Mouse (Mus musculus) MEL (cell line): ENCODE data around the gene Olfr1212. TPM values are rescaled to one million over a fixed set of nuclear protein-coding genes. Genes with fewer than 3 reads are reported as not detected.

Source experiments
- DNase-seq: peaks from one replicate; pipeline ENCODE4 v3.0.0; 2011; ENCODE audit warnings: low read depth, low spot score
- H3K27ac ChIP-seq: 2 replicates; pipeline ENCODE4 v1.5.1; 2012; ENCODE audit warnings: low read depth, mild to moderate bottlenecking, control low read depth, low read length, moderate library complexity; ENCODE audit not compliant: control insufficient read depth
- H3K27me3 ChIP-seq, 2 experiments: fragments of 150-350 bp in 1 of 2; sonication (generic) in 1 of 2; 2 replicates each; pipeline ENCODE4 v1.6.1; 2012; ENCODE audit warnings: low read length in 2 of 2, mild to moderate bottlenecking in 2 of 2, improper control_type of control experiment in 1 of 2, moderate library complexity in 1 of 2; ENCODE audit not compliant: insufficient read depth in 2 of 2, control insufficient read depth in 1 of 2
- H3K36me3 ChIP-seq, 2 experiments: 2 replicates each; pipeline ENCODE4 v1.6.1; 2012 to 2014; ENCODE audit warnings: low read length in 2 of 2, improper control_type of control experiment in 1 of 2, inconsistent platforms in 1 of 2, mild to moderate bottlenecking in 1 of 2; ENCODE audit not compliant: insufficient read depth in 2 of 2, control insufficient read depth in 1 of 2
- H3K4me1 ChIP-seq, 2 experiments: fragments of 150-350 bp in 1 of 2; sonication (generic) in 1 of 2; 2 replicates each; pipeline ENCODE4 v1.6.1; 2012; ENCODE audit warnings: low read length in 2 of 2, improper control_type of control experiment in 1 of 2, mild to moderate bottlenecking in 1 of 2; ENCODE audit not compliant: insufficient read depth in 2 of 2, control insufficient read depth in 1 of 2
- H3K4me3 ChIP-seq, 2 experiments: fragments of 150-350 bp in 1 of 2; sonication (generic) in 1 of 2; 2 replicates each; pipeline ENCODE4 v1.5.1; 2012; ENCODE audit warnings: low read depth in 2 of 2, low read length in 2 of 2, mild to moderate bottlenecking in 2 of 2, moderate library complexity in 2 of 2, control low read depth in 1 of 2, improper control_type of control experiment in 1 of 2; ENCODE audit not compliant: control insufficient read depth in 1 of 2, insufficient read depth in 1 of 2
- H3K79me2 ChIP-seq: 2 replicates; pipeline ENCODE4 v1.6.1; 2012; ENCODE audit warnings: mild to moderate bottlenecking, low read length, moderate library complexity; ENCODE audit not compliant: control insufficient read depth, poor library complexity, insufficient read depth
- H3K9ac ChIP-seq: 2 replicates; pipeline ENCODE4 v1.6.1; 2012; ENCODE audit warnings: low read depth, mild to moderate bottlenecking, control low read depth, low read length, moderate library complexity; ENCODE audit not compliant: control insufficient read depth, poor library complexity, severe bottlenecking
- H3K9me3 ChIP-seq: fragments of 150-350 bp; sonication (generic); replicated peaks from 2 replicates; pipeline ENCODE4 v1.6.1; 2012; ENCODE audit warnings: mild to moderate bottlenecking, low read length, improper control_type of control experiment, moderate library complexity; ENCODE audit not compliant: insufficient read depth
- BHLHE40 ChIP-seq: IDR thresholded peaks from 2 replicates; pipeline ENCODE4 v1.6.1; 2012; ENCODE audit warnings: low read depth, mild to moderate bottlenecking, inconsistent platforms, low read length, improper control_type of control experiment, borderline replicate concordance
- CHD1 ChIP-seq: IDR thresholded peaks from 2 replicates; pipeline ENCODE4 v1.6.1; 2012; ENCODE audit warnings: low read depth, mild to moderate bottlenecking, inconsistent platforms, low read length, improper control_type of control experiment
- CHD2 ChIP-seq: IDR thresholded peaks from 2 replicates; pipeline ENCODE4 v1.6.1; 2011; ENCODE audit warnings: low read length, improper control_type of control experiment
- CTCF ChIP-seq, 3 experiments: IDR thresholded peaks in 2 of 3; conservative IDR thresholded peaks in 1 of 3; 2 replicates each; pipeline ENCODE4 v1.5.1; 2011 to 2012; ENCODE audit warnings: low read length in 3 of 3, low read depth in 2 of 3, mild to moderate bottlenecking in 2 of 3, improper control_type of control experiment in 1 of 3, inconsistent platforms in 1 of 3, mixed read lengths in 1 of 3, moderate library complexity in 1 of 3; ENCODE audit not compliant: control insufficient read depth in 1 of 3, insufficient read depth in 1 of 3, poor library complexity in 1 of 3, severe bottlenecking in 1 of 3
- E2F4 ChIP-seq: IDR thresholded peaks from 2 replicates; pipeline ENCODE4 v1.6.1; 2011; ENCODE audit warnings: low read depth, low read length, improper control_type of control experiment, borderline replicate concordance
- EP300 ChIP-seq, 2 experiments: IDR thresholded peaks; 2 replicates each; pipeline ENCODE4 v1.6.1; 2011; ENCODE audit warnings: improper control_type of control experiment in 2 of 2, low read length in 2 of 2, low read depth in 1 of 2, mild to moderate bottlenecking in 1 of 2
- GABPA ChIP-seq: IDR thresholded peaks from 2 replicates; pipeline ENCODE4 v1.6.1; 2012; ENCODE audit warnings: low read depth, mild to moderate bottlenecking, inconsistent platforms, low read length, improper control_type of control experiment, moderate library complexity
- GATA1 ChIP-seq: IDR thresholded peaks from 2 replicates; pipeline ENCODE4 v1.6.1; 2011; ENCODE audit warnings: low read depth, low read length, improper control_type of control experiment
- KAT2A ChIP-seq: conservative IDR thresholded peaks from 2 replicates; pipeline ENCODE4 v1.6.1; 2012; ENCODE audit warnings: low read depth, low read length, improper control_type of control experiment, inconsistent platforms
- MAX ChIP-seq: IDR thresholded peaks from 2 replicates; pipeline ENCODE4 v1.6.1; 2011; ENCODE audit warnings: low read length, improper control_type of control experiment
- MYB ChIP-seq: IDR thresholded peaks from 2 replicates; pipeline ENCODE4 v1.6.1; 2011; ENCODE audit warnings: mild to moderate bottlenecking, low read depth, low read length, improper control_type of control experiment
- NELFE ChIP-seq: IDR thresholded peaks from 2 replicates; pipeline ENCODE4 v1.6.1; 2011; ENCODE audit warnings: low read depth, low read length, improper control_type of control experiment
- POLR2A ChIP-seq, 2 experiments: IDR thresholded peaks; 2 replicates each; pipeline ENCODE4 v1.6.1; 2011 to 2012; ENCODE audit warnings: low read length in 2 of 2, mild to moderate bottlenecking in 2 of 2, control low read depth in 1 of 2, improper control_type of control experiment in 1 of 2, low read depth in 1 of 2, moderate library complexity in 1 of 2; ENCODE audit not compliant: control insufficient read depth in 1 of 2, insufficient read depth in 1 of 2, poor library complexity in 1 of 2
- POLR2AphosphoS2 ChIP-seq: IDR thresholded peaks from 2 replicates; pipeline ENCODE4 v1.6.1; 2011; ENCODE audit warnings: low read length, improper control_type of control experiment
- POLR2AphosphoS5 ChIP-seq: IDR thresholded peaks from 2 replicates; pipeline ENCODE4 v1.6.1; 2012; ENCODE audit warnings: low read depth, borderline replicate concordance, mild to moderate bottlenecking, inconsistent platforms, low read length, moderate library complexity, mixed read lengths
- RAD21 ChIP-seq: IDR thresholded peaks from 2 replicates; pipeline ENCODE4 v1.6.1; 2011; ENCODE audit warnings: mild to moderate bottlenecking, low read depth, low read length, improper control_type of control experiment
- RCOR1 ChIP-seq: IDR thresholded peaks from 2 replicates; pipeline ENCODE4 v1.6.1; 2012; ENCODE audit warnings: low read depth, mild to moderate bottlenecking, inconsistent platforms, low read length, improper control_type of control experiment
- SIN3A ChIP-seq: IDR thresholded peaks from 2 replicates; pipeline ENCODE4 v1.6.1; 2012; ENCODE audit warnings: low read length, improper control_type of control experiment, inconsistent platforms
- SMC3 ChIP-seq: IDR thresholded peaks from 2 replicates; pipeline ENCODE4 v1.6.1; 2011; ENCODE audit warnings: low read depth, low read length, improper control_type of control experiment
- TBP ChIP-seq: IDR thresholded peaks from 2 replicates; pipeline ENCODE4 v1.8.0; 2011; ENCODE audit warnings: low read depth, low read length, improper control_type of control experiment
- TCF12 ChIP-seq: IDR thresholded peaks from 2 replicates; pipeline ENCODE4 v1.6.1; 2014; ENCODE audit warnings: low read depth, mild to moderate bottlenecking, inconsistent platforms, low read length, improper control_type of control experiment, moderate library complexity
- UBTF ChIP-seq: IDR thresholded peaks from 2 replicates; pipeline ENCODE4 v1.6.1; 2012; ENCODE audit warnings: low read depth, mild to moderate bottlenecking, inconsistent platforms, low read length, improper control_type of control experiment, moderate library complexity, borderline replicate concordance; ENCODE audit not compliant: insufficient read depth
- USF2 ChIP-seq, 2 experiments: IDR thresholded peaks; 2 replicates each; pipeline ENCODE4 v1.6.1; 2011 to 2012; ENCODE audit warnings: improper control_type of control experiment in 2 of 2, low read length in 2 of 2, borderline replicate concordance in 1 of 2, inconsistent platforms in 1 of 2, low read depth in 1 of 2, mild to moderate bottlenecking in 1 of 2; ENCODE audit not compliant: insufficient read depth in 1 of 2
- ZC3H11A ChIP-seq: IDR thresholded peaks from 2 replicates; pipeline ENCODE4 v1.6.1; 2012; ENCODE audit warnings: low read depth, mild to moderate bottlenecking, inconsistent platforms, low read length, improper control_type of control experiment
- ZKSCAN1 ChIP-seq: IDR thresholded peaks from 2 replicates; pipeline ENCODE4 v1.6.1; 2012; ENCODE audit warnings: low read depth, mild to moderate bottlenecking, inconsistent platforms, low read length, improper control_type of control experiment, moderate library complexity
- polyA plus RNA-seq, 2 experiments: library from polyadenylated mRNA; stranded (reverse) in 1 of 2; unstranded in 1 of 2; fragments of >175 nt in 1 of 2; fragments of >200 nt in 1 of 2; gene quantifications; 2 replicates each; pipeline versions ENCODE4 v1.2.1 to v1.2.4; 2012; ENCODE audit warnings: low replicate concordance in 2 of 2, low read depth in 1 of 2; ENCODE audit not compliant: insufficient read length in 2 of 2, insufficient read depth in 1 of 2, missing spikeins in 1 of 2
- total RNA-seq: library from RNA; depleted of rRNA; stranded (reverse); fragments of 300-350 nt; gene quantifications from 2 replicates; pipeline ENCODE4 v1.2.3, GENCODE M21; 2012

Olfr1212 gene
- total and polyA plus RNA-seq, 3 experiments = not detected

DNA sequence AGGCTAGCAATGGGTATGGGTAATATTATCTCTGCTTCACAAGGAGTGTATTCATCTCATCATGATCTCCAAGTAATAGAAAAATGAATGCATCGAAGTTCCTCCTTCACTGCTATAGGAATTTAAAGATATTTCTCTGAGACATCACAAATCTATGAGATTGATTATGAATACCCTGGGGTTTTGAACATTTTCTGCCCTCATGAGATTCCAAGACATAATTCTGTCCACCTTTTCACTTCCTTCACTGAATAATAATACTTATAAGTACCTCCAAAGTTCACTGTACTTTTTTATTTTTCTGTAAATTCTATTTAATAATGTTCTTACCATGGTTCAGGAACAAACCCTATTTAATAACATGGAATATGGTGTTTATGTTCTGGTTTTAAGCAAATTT, 26.4 kb downstream of the Olfr1212 start, which contains the start of gene Gm13762:
TSS of gene Gm13762 (minus strand) at position 101 of the 400 bp plus-strand sequence.
- TF ChIP-seq RAD21 = no peak
- no peak for TF ChIP-seq TCF12
- TF ChIP-seq SMC3 = no peak
- TF ChIP-seq UBTF = no peak
- TF ChIP-seq TBP = no peak
- no peak for TF ChIP-seq ZC3H11A
- no peak for TF ChIP-seq CHD1
- no peak for TF ChIP-seq E2F4
- TF ChIP-seq RCOR1 = no peak
- no peak for TF ChIP-seq POLR2AphosphoS2
- TF ChIP-seq EP300 (IDR thresholded peaks at IDR 0.05; ENCODE audit: low read depth in 1 of 2, low read length in 2 of 2) = no peak
- no peak for TF ChIP-seq POLR2A (IDR thresholded peaks at IDR 0.05; ENCODE audit: control insufficient read depth in 1 of 2, insufficient read depth in 1 of 2, low read depth in 1 of 2, low read length in 2 of 2, poor library complexity in 1 of 2)
- TF ChIP-seq GATA1 = no peak
- TF ChIP-seq ZKSCAN1 = no peak
- Histone ChIP-seq H3K27ac (no peak within 1 kb of the TSS), H3K9me3 (no peaks in the 10 kb centered on the region), H3K4me1 (no peaks in the 10 kb centered on the region), H3K36me3 (no peaks in the 10 kb centered on the region), H3K4me3 (no peak within 1 kb of the TSS), H3K79me2 (no peaks in the 10 kb centered on the region), H3K9ac (no peak within 1 kb of the TSS), H3K27me3 (no peaks in the 10 kb centered on the region)
- DNase-seq = no peak

DNA sequence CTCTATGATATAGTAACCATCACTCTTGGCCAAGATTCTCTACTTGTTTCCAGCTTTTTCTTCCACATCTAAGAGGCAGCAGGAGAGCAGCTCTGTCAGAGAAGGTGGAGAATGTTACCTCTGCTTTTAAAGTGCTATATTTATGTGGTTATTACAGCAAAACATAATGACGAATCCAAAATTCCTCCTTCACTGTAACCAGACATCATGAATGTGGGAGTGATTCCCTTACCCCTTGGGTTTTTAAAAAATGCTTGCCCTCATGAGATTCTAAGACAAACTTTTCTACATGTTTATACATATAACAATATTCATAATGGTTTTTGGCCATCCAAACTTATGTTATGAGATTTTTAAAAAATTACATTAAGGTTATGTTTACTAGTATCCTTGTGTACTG, 38.8 kb downstream of the Olfr1212 start, which contains the start of gene Olfr1214:
TSS of gene Olfr1214 (minus strand) at position 101 of the 400 bp plus-strand sequence.
- no peak for DNase-seq
- H3K27me3 ChIP-seq = no peaks in the 10 kb centered on the region
- H3K36me3 ChIP-seq = no peaks in the 10 kb centered on the region
- no peaks in the 10 kb centered on the region for H3K79me2 ChIP-seq
- TF ChIP-seq SMC3 (no peak), GABPA (no peak), GATA1 (no peak), ZKSCAN1 (no peak), SIN3A (no peak), KAT2A (no peak), UBTF (no peak), POLR2AphosphoS5 (no peak), CTCF (IDR thresholded peaks at IDR 0.05 in 2 of 3, conservative IDR thresholded peaks at IDR 0.05 in 1 of 3; ENCODE audit: control insufficient read depth in 1 of 3, insufficient read depth in 1 of 3, low read depth in 2 of 3, low read length in 3 of 3, poor library complexity in 1 of 3, severe bottlenecking in 1 of 3) (no peak), RCOR1 (no peak), MAX (no peak), MYB (no peak), EP300 (IDR thresholded peaks at IDR 0.05; ENCODE audit: low read depth in 1 of 2, low read length in 2 of 2) (no peak), CHD2 (no peak), NELFE (no peak), BHLHE40 (no peak), USF2 (IDR thresholded peaks at IDR 0.05; ENCODE audit: borderline replicate concordance in 1 of 2, insufficient read depth in 1 of 2, low read depth in 1 of 2, low read length in 2 of 2) (no peak)
- H3K27ac ChIP-seq = no peak within 1 kb of the TSS
- no peak within 1 kb of the TSS for H3K9ac ChIP-seq
- H3K4me1 ChIP-seq = no peaks in the 10 kb centered on the region
- H3K4me3 ChIP-seq = no peak within 1 kb of the TSS
- H3K9me3 ChIP-seq = no peaks in the 10 kb centered on the region
